Mouse (Mus musculus): ENCODE measurements around the gene Tlr3. TPM values are rescaled to one million over a fixed set of nuclear protein-coding genes. Genes with fewer than 3 reads are reported as not detected.

Tlr3 gene
- polyA plus RNA-seq, 1 experiment from 2014 or later, result 0.79 TPM

DNA sequence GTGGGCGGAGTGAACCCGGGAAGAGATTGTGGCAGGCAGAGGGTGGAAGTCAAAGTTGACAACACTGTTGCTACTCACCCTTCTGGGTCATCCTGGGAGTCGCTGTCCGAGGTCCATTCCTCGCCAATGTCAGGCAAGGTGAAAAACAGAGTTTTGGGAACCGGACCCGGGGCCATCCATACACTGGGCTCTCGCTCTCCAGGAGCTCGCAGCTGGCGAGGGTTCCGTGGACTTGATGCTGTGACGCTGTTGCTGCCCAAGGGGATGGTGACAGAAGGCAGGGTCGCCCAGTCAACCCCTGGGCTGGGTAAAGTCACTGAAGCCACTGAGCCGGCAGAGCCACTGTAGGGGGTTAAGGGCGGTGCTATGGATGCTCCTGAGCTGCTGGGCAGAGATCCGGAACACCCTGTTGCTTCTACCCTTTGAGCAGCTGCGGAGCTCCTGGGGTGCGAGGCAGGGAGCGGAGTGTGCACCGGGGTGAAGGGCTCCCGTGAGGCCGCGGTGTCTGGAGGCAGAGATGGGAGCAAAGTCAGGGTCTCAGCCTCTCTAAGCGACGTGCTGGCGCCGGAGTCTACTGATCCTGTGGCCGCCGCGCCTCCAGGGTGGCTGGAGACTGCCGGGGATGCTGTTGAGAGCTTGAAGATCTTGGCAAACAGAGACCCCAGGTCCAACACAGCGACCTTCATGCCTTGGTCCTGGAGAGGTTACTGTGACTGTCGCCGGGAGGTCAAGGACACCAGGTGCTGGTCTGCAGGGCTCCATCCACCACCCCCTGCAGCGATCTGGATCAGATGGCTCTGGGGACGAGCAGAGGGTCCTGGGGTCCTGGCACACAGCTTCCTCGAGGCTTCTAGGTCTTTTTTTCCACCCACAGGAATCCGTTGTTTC is 29.6 kb downstream of the Tlr3 start:
- Histone ChIP-seq H3K27me3 (ENCODE audit: insufficient read depth, poor library complexity, severe bottlenecking) (peaks cover 12% of the 10 kb centered on the region), H3K36me3 (no peaks in the 10 kb centered on the region), H3K9me3 (no peaks in the 10 kb centered on the region), H3K4me1 (peaks cover 15% of the 10 kb centered on the region), H3K27ac (peak overlapping the region; percentile 29), H3K4me3 (peak overlapping the region; percentile 62)
- DNase-seq (ENCODE audit: low spot score), result peak; percentile 76
- 2% methylated on average over 38 of the region's 38 CpGs for WGBS

DNA sequence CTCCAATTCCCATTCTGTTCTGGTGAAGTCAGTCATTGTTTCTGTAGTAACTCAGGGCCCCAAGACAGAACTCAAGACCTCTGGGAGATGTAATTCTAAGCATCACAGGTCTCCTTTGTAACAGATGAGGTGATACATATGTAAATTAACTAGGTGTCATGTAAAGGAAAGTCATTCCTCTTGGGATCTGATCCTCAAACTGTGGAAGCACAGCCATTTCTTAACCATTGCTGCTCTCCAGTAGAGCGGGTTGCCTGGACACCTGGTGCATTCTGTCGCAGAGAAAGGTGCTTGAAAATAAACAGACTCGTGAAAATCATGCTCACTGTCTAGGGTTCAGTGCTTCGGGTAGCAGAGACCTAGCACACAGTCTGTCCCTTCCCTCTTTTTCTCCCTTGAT is 30.3 kb downstream of the Tlr3 start:
- peak overlapping the region; percentile 62; the same call in 1 of the 2 replicates for H3K4me3 ChIP-seq
- DNase-seq (ENCODE audit: low spot score), result no peak
- peaks cover 15% of the 10 kb centered on the region for H3K4me1 ChIP-seq
- no peaks in the 10 kb centered on the region for H3K9me3 ChIP-seq
- H3K27ac ChIP-seq, result no peak overlapping the region
- 11% methylated on average over 4 of the region's 4 CpGs for WGBS
- peaks cover 12% of the 10 kb centered on the region for H3K27me3 ChIP-seq (ENCODE audit: insufficient read depth, poor library complexity, severe bottlenecking)
- H3K36me3 ChIP-seq, result no peaks in the 10 kb centered on the region

DNA sequence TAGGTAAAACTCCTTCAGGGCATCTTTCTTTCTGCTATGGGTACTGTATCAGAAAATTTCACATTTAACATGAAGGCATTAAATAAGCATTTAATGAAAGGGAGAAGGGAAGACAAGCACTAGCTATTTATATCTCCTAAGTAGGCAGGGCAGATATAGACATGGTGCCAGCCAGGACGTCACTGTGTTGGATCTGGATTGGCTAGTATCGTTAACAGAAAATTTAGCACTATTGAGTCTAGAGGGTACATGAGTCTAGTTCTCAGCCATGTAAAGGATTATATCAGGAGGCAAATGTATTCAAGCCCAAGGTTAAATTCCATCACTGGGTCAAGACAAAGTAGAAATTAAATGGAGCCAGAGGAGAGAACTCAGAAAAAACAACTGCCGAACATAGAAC is 36.8 kb downstream of the Tlr3 start:
- 71% methylated on average over 3 of the region's 3 CpGs for WGBS
- DNase-seq (ENCODE audit: low spot score), result no peak
- no peaks in the 10 kb centered on the region for H3K4me1 ChIP-seq
- no peaks in the 10 kb centered on the region for H3K9me3 ChIP-seq
- no peaks in the 10 kb centered on the region for H3K27me3 ChIP-seq (ENCODE audit: insufficient read depth, poor library complexity, severe bottlenecking)
- no peak overlapping the region for H3K4me3 ChIP-seq
- H3K36me3 ChIP-seq, result no peaks in the 10 kb centered on the region
- no peak overlapping the region for H3K27ac ChIP-seq

DNA sequence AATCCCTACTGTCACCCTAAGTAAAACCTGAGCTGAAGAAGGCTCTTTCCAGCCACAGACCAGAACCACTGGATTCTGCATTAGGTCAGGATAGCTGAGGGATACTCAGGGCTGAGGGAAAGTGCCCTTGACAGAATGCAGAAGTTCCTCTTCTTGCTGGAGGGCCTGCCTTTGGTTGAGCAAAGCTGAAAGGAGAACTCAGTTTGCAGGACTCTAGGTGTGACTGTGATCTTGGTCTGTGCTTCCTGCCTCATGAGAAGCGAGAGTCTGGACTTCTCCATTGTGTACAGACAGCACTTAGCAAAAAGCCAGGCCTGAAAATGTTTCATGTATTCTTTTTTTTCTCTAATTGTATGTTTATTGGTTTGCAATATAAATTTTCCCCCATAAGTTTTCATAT is 43.7 kb downstream of the Tlr3 start:
- no peaks in the 10 kb centered on the region for H3K9me3 ChIP-seq
- 82% methylated on average over 1 of the region's 1 CpGs for WGBS
- no peak overlapping the region for H3K4me3 ChIP-seq
- no peaks in the 10 kb centered on the region for H3K27me3 ChIP-seq (ENCODE audit: insufficient read depth, poor library complexity, severe bottlenecking)
- H3K4me1 ChIP-seq, result no peaks in the 10 kb centered on the region
- no peaks in the 10 kb centered on the region for H3K36me3 ChIP-seq
- H3K27ac ChIP-seq, result no peak overlapping the region
- DNase-seq (ENCODE audit: low spot score), result no peak

DNA sequence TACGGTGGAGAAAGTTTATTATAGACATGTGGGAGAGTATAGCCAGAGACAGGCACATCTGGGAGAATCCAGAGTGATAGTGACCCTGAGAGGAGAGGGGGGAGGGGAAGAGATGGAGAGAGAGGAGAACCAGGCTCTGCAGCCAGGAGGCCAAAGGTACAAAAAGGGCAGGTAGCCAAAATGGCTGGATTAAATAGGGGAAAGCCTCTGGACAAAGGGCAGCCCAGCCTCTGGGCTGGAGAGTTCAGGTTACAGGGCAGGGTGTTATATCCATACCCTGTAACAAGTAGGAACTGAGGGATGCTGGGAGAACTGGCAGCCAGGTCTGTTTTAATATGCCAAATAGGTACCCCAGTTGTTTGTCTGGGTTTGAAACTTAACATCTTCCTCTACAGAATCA is 47.7 kb downstream of the Tlr3 start:
- WGBS, result 74% methylated on average over 1 of the region's 1 CpGs
- H3K27me3 ChIP-seq (ENCODE audit: insufficient read depth, poor library complexity, severe bottlenecking), result no peaks in the 10 kb centered on the region
- no peaks in the 10 kb centered on the region for H3K36me3 ChIP-seq
- H3K27ac ChIP-seq, result no peak overlapping the region
- H3K9me3 ChIP-seq, result no peaks in the 10 kb centered on the region
- DNase-seq (ENCODE audit: low spot score), result no peak
- no peak overlapping the region for H3K4me3 ChIP-seq
- no peaks in the 10 kb centered on the region; the same call in 1 of the 2 replicates for H3K4me1 ChIP-seq

DNA sequence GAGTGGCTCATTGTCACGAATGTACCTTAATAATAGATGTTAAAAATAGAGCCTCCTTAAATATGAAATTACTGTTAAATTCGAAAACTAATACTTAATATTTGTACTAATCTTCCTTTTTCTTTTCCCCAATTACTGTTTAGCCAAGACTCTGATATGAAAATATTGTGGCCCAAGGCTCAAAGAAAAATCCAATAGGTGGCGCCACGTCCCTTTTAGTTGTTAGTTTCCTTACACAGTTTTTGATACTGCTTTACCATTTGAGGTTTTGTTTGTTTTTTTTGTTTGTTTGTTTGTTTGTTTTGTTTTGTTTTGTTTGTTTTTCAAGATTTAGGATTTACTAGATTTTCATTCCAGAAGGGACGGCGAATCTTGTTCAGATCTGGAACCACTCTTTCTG is 48.6 kb downstream of the Tlr3 start:
- DNase-seq (ENCODE audit: low spot score), result no peak
- Histone ChIP-seq H3K4me1 (peaks cover 3% of the 10 kb centered on the region; the same call in 1 of the 2 replicates), H3K36me3 (no peaks in the 10 kb centered on the region), H3K9me3 (no peaks in the 10 kb centered on the region), H3K27me3 (ENCODE audit: insufficient read depth, poor library complexity, severe bottlenecking) (no peaks in the 10 kb centered on the region), H3K4me3 (no peak overlapping the region), H3K27ac (no peak overlapping the region)
- 64% methylated on average over 6 of the region's 6 CpGs for WGBS

DNA sequence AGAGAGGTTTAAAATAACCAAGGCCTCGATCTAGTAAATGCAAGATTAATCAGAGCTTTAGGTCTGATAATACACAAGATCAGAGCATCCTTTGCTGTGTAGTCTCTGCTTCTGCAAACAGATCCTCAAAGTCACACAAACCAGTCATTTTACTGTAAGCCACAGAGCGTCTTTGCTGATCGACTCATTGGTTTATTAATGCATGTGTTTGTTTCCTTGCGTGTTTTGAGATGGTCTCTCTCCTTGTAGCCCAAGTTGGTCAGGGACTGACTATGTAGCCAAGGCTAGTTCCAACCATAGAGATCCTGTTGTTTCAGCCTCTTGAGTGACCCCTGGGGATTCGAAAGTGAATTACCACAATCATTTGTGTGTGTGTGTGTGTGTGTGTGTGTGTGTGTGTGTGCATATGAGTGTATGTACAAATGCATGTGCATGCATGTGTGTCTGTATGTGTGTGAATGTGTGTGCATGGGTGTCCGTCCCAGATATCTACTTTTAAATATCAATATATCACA is 51.7 kb downstream of the Tlr3 start:
- no peak for DNase-seq (ENCODE audit: low spot score)
- Histone ChIP-seq H3K27me3 (ENCODE audit: insufficient read depth, poor library complexity, severe bottlenecking) (no peaks in the 10 kb centered on the region), H3K9me3 (no peaks in the 10 kb centered on the region), H3K27ac (0 out of 2 replicates have a peak overlapping the region, but pooled peaks have one; percentile 87), H3K4me3 (no peak overlapping the region), H3K4me1 (peaks cover 3% of the 10 kb centered on the region; the same call in 1 of the 2 replicates), H3K36me3 (no peaks in the 10 kb centered on the region)
- WGBS, result 74% methylated on average over 6 of the region's 6 CpGs

DNA sequence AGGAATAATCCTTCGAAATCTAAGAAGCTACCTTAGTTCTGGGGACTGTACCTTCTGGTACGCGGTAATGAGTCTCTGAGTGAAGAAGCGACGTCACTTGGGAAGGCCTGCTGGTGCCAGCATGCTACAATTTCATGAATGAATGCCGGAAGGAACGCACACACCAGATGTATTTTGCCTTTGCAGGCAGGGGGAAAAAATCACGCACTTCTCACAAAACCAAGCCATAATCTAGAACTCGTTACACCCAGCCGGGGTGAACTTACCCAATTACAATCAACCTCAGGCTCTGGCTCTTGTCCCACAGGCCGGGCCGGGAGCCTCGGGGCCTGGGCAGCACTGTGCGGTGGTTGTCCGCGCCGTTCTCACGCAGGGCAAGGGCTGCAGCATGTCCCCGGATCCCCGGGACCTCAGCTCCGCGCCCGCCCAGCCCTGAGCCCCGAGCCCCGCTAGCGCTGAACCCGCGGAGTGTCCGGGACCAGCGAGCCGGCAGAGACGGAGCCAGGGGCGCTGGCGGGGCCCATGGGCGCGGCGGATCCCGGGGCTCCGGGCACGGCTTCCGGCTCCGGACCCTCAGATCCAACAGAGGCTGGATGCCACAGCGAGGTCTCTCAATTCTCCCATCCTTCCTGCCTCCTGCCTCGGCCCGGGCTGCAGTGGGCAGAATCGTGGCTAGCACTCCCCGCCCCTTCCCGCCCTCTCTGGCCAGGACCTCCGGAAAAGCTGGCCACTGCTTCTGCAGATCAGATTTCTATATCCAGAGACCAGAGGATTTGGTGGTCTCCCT is 52.6 kb downstream of the Tlr3 start:
- H3K36me3 ChIP-seq, result no peaks in the 10 kb centered on the region
- peak overlapping the region; percentile 87 for H3K27ac ChIP-seq
- no peaks in the 10 kb centered on the region for H3K27me3 ChIP-seq (ENCODE audit: insufficient read depth, poor library complexity, severe bottlenecking)
- peaks cover 3% of the 10 kb centered on the region; the same call in 1 of the 2 replicates for H3K4me1 ChIP-seq
- 5% methylated on average over 49 of the region's 49 CpGs for WGBS
- H3K4me3 ChIP-seq, result peak overlapping the region; percentile 76
- peak; percentile 77 for DNase-seq (ENCODE audit: low spot score)
- H3K9me3 ChIP-seq, result no peaks in the 10 kb centered on the region

DNA sequence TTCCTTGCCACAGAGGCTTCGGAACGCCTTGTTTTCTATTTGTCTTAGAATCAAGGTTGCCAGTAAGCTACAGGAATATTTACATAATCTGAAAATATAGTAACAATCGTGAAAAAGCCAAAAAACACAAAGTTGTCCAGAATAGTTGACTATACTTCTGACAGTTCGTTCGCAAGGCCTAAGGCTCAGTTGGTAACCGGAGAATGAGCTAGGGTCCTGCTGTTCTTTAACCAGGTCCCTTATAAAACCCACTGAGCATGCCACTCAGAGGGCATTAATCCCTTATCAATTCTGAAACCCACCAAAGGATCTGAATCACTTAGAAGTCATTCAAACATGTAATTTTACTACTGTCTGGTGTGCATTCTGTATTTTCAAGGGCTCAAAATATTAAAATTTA is 55.1 kb downstream of the Tlr3 start:
- Histone ChIP-seq H3K27me3 (ENCODE audit: insufficient read depth, poor library complexity, severe bottlenecking) (no peaks in the 10 kb centered on the region), H3K27ac (no peak overlapping the region), H3K9me3 (no peaks in the 10 kb centered on the region), H3K4me1 (peaks cover 3% of the 10 kb centered on the region; the same call in 1 of the 2 replicates), H3K4me3 (no peak overlapping the region), H3K36me3 (no peaks in the 10 kb centered on the region)
- no peak for DNase-seq (ENCODE audit: low spot score)
- 86% methylated on average over 6 of the region's 6 CpGs for WGBS

Other genes starting within 250 kb of the Tlr3 start
- gene F11, start 149.0 kb downstream of the Tlr3 start, polyA plus RNA-seq (2016; fragmentation: Nextera tagmentation; extraction: Ambion mirVana), result not detected in 2 replicates
- not detected in 2 replicates for gene Klkb1, start 116.2 kb downstream of the Tlr3 start, polyA plus RNA-seq (2016; fragmentation: Nextera tagmentation; extraction: Ambion mirVana)
- gene Gm45753, start 102.6 kb downstream of the Tlr3 start, polyA plus RNA-seq (2016; fragmentation: Nextera tagmentation; extraction: Ambion mirVana), result not detected in 2 replicates
- gene Cyp4v3, start 77.9 kb downstream of the Tlr3 start, polyA plus RNA-seq (2016; fragmentation: Nextera tagmentation; extraction: Ambion mirVana), result 0.26 and 0.37 TPM in 2 replicates
- gene Fam149a, start 28.8 kb downstream of the Tlr3 start, polyA plus RNA-seq (2016; fragmentation: Nextera tagmentation; extraction: Ambion mirVana), result 7.7 and 8.8 TPM in 2 replicates
- gene Sorbs2, start 96.7 kb upstream of the Tlr3 start, polyA plus RNA-seq (2016; fragmentation: Nextera tagmentation; extraction: Ambion mirVana), result 134 and 278 TPM in 2 replicates

Measured in heart, embryonic 10.5 days (tissue).